Mouse (Mus musculus): Measurements from ENCODE around the gene Slc37a1. TPM values are rescaled to one million over a fixed set of nuclear protein-coding genes. Genes with fewer than 3 reads are reported as not detected.

The Slc37a1 gene
- total and polyA plus RNA-seq, 3 experiments, result 14.2 to 15.0 TPM; not detected in 1

DNA sequence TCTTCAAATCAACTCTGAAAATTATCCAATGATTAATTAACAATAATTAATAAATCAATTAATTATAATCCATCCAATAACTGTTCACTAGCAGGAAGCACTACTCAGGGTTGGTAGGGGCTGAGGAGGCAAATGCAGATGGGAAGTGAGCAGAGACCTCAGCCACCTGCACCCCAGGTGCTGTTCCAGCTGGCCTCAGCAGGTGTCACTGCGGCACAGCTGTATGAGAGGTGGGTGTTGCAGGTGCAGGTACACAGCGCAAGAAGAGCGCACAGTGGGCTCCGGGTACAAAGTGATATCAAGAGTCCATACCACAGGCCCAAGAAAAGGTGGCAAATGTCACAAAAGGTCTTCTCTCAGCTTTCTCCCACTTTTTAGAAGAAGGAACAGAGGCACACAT, 41.9 kb downstream of the Slc37a1 start:
- no peaks in the 10 kb centered on the region; a peak in 1 of 4 replicates for H3K36me3 ChIP-seq (ENCODE audit: control insufficient read depth in 1 of 2, insufficient read depth in 2 of 2, low read length in 2 of 2)
- H3K9ac ChIP-seq (ENCODE audit: control insufficient read depth, low read depth, low read length, poor library complexity, severe bottlenecking), result no peak overlapping the region
- DNase-seq (ENCODE audit: low read depth, low spot score), result no peak
- TF ChIP-seq SMC3 (IDR thresholded peaks at IDR 0.05; ENCODE audit: low read depth, low read length) (0 out of 2 replicates have a peak, but pooled peaks have one; percentile 10), CTCF (IDR thresholded peaks at IDR 0.05 in 2 of 3, conservative IDR thresholded peaks at IDR 0.05 in 1 of 3; ENCODE audit: control insufficient read depth in 1 of 3, insufficient read depth in 1 of 3, low read depth in 2 of 3, low read length in 3 of 3, poor library complexity in 1 of 3, severe bottlenecking in 1 of 3) (peak in 2 of 3 experiments; percentile 17 to 31; a peak in 4 of 6 replicates), TCF12 (IDR thresholded peaks at IDR 0.05; ENCODE audit: low read depth, low read length) (no peak)
- H3K27me3 ChIP-seq (ENCODE audit: control insufficient read depth in 1 of 2, insufficient read depth in 2 of 2, low read length in 2 of 2), result no peaks in the 10 kb centered on the region
- H3K79me2 ChIP-seq (ENCODE audit: control insufficient read depth, insufficient read depth, low read length, poor library complexity), result no peaks in the 10 kb centered on the region
- no peak overlapping the region for H3K4me3 ChIP-seq (ENCODE audit: control insufficient read depth in 1 of 2, insufficient read depth in 1 of 2, low read depth in 2 of 2, low read length in 2 of 2)
- no peak overlapping the region for H3K27ac ChIP-seq (ENCODE audit: control insufficient read depth, low read depth, low read length)
- H3K4me1 ChIP-seq (ENCODE audit: control insufficient read depth in 1 of 2, insufficient read depth in 2 of 2, low read length in 2 of 2), result no peaks in the 10 kb centered on the region
- H3K9me3 ChIP-seq (replicated peaks; ENCODE audit: insufficient read depth, low read length), result no peaks in the 10 kb centered on the region

GRCm38 (mm10) chr17:31330622-31331021, 44.0 kb downstream of the Slc37a1 start:
- H3K9me3 ChIP-seq (replicated peaks; ENCODE audit: insufficient read depth, low read length), result no peaks in the 10 kb centered on the region

GRCm38 (mm10) chr17:31331273-31331672, 44.7 kb downstream of the Slc37a1 start:
- H3K79me2 ChIP-seq (ENCODE audit: control insufficient read depth, insufficient read depth, low read length, poor library complexity), result no peaks in the 10 kb centered on the region
- no peaks in the 10 kb centered on the region for H3K4me1 ChIP-seq (ENCODE audit: control insufficient read depth in 1 of 2, insufficient read depth in 2 of 2, low read length in 2 of 2)
- no peaks in the 10 kb centered on the region for H3K27me3 ChIP-seq (ENCODE audit: control insufficient read depth in 1 of 2, insufficient read depth in 2 of 2, low read length in 2 of 2)
- no peaks in the 10 kb centered on the region; a peak in 1 of 4 replicates for H3K36me3 ChIP-seq (ENCODE audit: control insufficient read depth in 1 of 2, insufficient read depth in 2 of 2, low read length in 2 of 2)
- no peak for DNase-seq (ENCODE audit: low read depth, low spot score)
- no peaks in the 10 kb centered on the region for H3K9me3 ChIP-seq (replicated peaks; ENCODE audit: insufficient read depth, low read length)
- TF ChIP-seq CTCF (IDR thresholded peaks at IDR 0.05 in 2 of 3, conservative IDR thresholded peaks at IDR 0.05 in 1 of 3; ENCODE audit: control insufficient read depth in 1 of 3, insufficient read depth in 1 of 3, low read depth in 2 of 3, low read length in 3 of 3, poor library complexity in 1 of 3, severe bottlenecking in 1 of 3) (peak; percentile 36 to 43 (median 39)), ZC3H11A (IDR thresholded peaks at IDR 0.05; ENCODE audit: low read depth, low read length) (no peak)
- H3K27ac ChIP-seq (ENCODE audit: control insufficient read depth, low read depth, low read length), result no peak overlapping the region
- no peak overlapping the region for H3K4me3 ChIP-seq (ENCODE audit: control insufficient read depth in 1 of 2, insufficient read depth in 1 of 2, low read depth in 2 of 2, low read length in 2 of 2)
- H3K9ac ChIP-seq (ENCODE audit: control insufficient read depth, low read depth, low read length, poor library complexity, severe bottlenecking), result no peak overlapping the region

More at GRCm38 (mm10) chr17:31330622-31331021, 44.0 kb downstream of the Slc37a1 start:
- Histone ChIP-seq H3K79me2 (ENCODE audit: control insufficient read depth, insufficient read depth, low read length, poor library complexity) (no peaks in the 10 kb centered on the region), H3K9ac (ENCODE audit: control insufficient read depth, low read depth, low read length, poor library complexity, severe bottlenecking) (no peak overlapping the region), H3K4me1 (ENCODE audit: control insufficient read depth in 1 of 2, insufficient read depth in 2 of 2, low read length in 2 of 2) (no peaks in the 10 kb centered on the region), H3K4me3 (ENCODE audit: control insufficient read depth in 1 of 2, insufficient read depth in 1 of 2, low read depth in 2 of 2, low read length in 2 of 2) (no peak overlapping the region), H3K27me3 (ENCODE audit: control insufficient read depth in 1 of 2, insufficient read depth in 2 of 2, low read length in 2 of 2) (no peaks in the 10 kb centered on the region), H3K27ac (ENCODE audit: control insufficient read depth, low read depth, low read length) (no peak overlapping the region), H3K36me3 (ENCODE audit: control insufficient read depth in 1 of 2, insufficient read depth in 2 of 2, low read length in 2 of 2) (no peaks in the 10 kb centered on the region; a peak in 1 of 4 replicates)
- TF ChIP-seq SMC3 (IDR thresholded peaks at IDR 0.05; ENCODE audit: low read depth, low read length) (peak; percentile 53), CTCF (IDR thresholded peaks at IDR 0.05 in 2 of 3, conservative IDR thresholded peaks at IDR 0.05 in 1 of 3; ENCODE audit: control insufficient read depth in 1 of 3, insufficient read depth in 1 of 3, low read depth in 2 of 3, low read length in 3 of 3, poor library complexity in 1 of 3, severe bottlenecking in 1 of 3) (peak; percentile 72 to 99 (median 77)), RAD21 (IDR thresholded peaks at IDR 0.05; ENCODE audit: low read depth, low read length) (peak; percentile 30), GATA1 (IDR thresholded peaks at IDR 0.05; ENCODE audit: low read depth, low read length) (no peak), ZNF384 (IDR thresholded peaks at IDR 0.05; ENCODE audit: low read depth, low read length) (no peak)
- DNase-seq (ENCODE audit: low read depth, low spot score), result peak; percentile 68

GRCm38 (mm10) chr17:31331920-31332319, 45.3 kb downstream of the Slc37a1 start:
- Histone ChIP-seq H3K9me3 (replicated peaks; ENCODE audit: insufficient read depth, low read length) (no peaks in the 10 kb centered on the region), H3K79me2 (ENCODE audit: control insufficient read depth, insufficient read depth, low read length, poor library complexity) (no peaks in the 10 kb centered on the region), H3K4me1 (ENCODE audit: control insufficient read depth in 1 of 2, insufficient read depth in 2 of 2, low read length in 2 of 2) (no peaks in the 10 kb centered on the region), H3K27ac (ENCODE audit: control insufficient read depth, low read depth, low read length) (no peak overlapping the region), H3K27me3 (ENCODE audit: control insufficient read depth in 1 of 2, insufficient read depth in 2 of 2, low read length in 2 of 2) (no peaks in the 10 kb centered on the region), H3K4me3 (ENCODE audit: control insufficient read depth in 1 of 2, insufficient read depth in 1 of 2, low read depth in 2 of 2, low read length in 2 of 2) (no peak overlapping the region), H3K36me3 (ENCODE audit: control insufficient read depth in 1 of 2, insufficient read depth in 2 of 2, low read length in 2 of 2) (no peaks in the 10 kb centered on the region), H3K9ac (ENCODE audit: control insufficient read depth, low read depth, low read length, poor library complexity, severe bottlenecking) (no peak overlapping the region)
- DNase-seq (ENCODE audit: low read depth, low spot score), result no peak
- TF ChIP-seq JUND (IDR thresholded peaks at IDR 0.05; ENCODE audit: low read depth, low read length) (no peak), MAZ (IDR thresholded peaks at IDR 0.05; ENCODE audit: low read depth, low read length) (no peak), USF1 (IDR thresholded peaks at IDR 0.05; ENCODE audit: low read depth, low read length) (no peak), UBTF (IDR thresholded peaks at IDR 0.05; ENCODE audit: borderline replicate concordance, insufficient read depth, low read depth, low read length) (no peak), POLR2AphosphoS2 (IDR thresholded peaks at IDR 0.05; ENCODE audit: low read length) (no peak), ZC3H11A (IDR thresholded peaks at IDR 0.05; ENCODE audit: low read depth, low read length) (no peak), ELF1 (IDR thresholded peaks at IDR 0.05; ENCODE audit: low read depth, low read length) (no peak), KAT2A (conservative IDR thresholded peaks at IDR 0.05; ENCODE audit: low read depth, low read length) (no peak), GATA1 (IDR thresholded peaks at IDR 0.05; ENCODE audit: low read depth, low read length) (no peak), RAD21 (IDR thresholded peaks at IDR 0.05; ENCODE audit: low read depth, low read length) (no peak), TCF12 (IDR thresholded peaks at IDR 0.05; ENCODE audit: low read depth, low read length) (no peak), NRF1 (IDR thresholded peaks at IDR 0.05; ENCODE audit: insufficient read depth, low read depth, low read length, poor library complexity, severe bottlenecking) (no peak), E2F4 (IDR thresholded peaks at IDR 0.05; ENCODE audit: borderline replicate concordance, low read depth, low read length) (no peak), ETS1 (IDR thresholded peaks at IDR 0.05; ENCODE audit: low read depth, low read length) (no peak), MAX (IDR thresholded peaks at IDR 0.05; ENCODE audit: low read length) (no peak)

All from MEL (cell line).